Mouse (Mus musculus) liver, embryonic 14.5 days (tissue): ENCODE measurements around the gene Ecm2. TPM values are rescaled to one million over a fixed set of nuclear protein-coding genes. Genes with fewer than 3 reads are reported as not detected.

Source experiments
- ATAC-seq: fragments of 200-750 bp; cut with Nextera tagmentation; 2 replicates; pipeline ENCODE4 v1.8.0; 2017; ENCODE audit warnings: moderate number of reproducible peaks, mild to moderate bottlenecking, moderate library complexity; ENCODE audit not compliant: insufficient read depth
- DNase-seq, 3 experiments: peaks; one replicate each; pipeline ENCODE4 v3.0.0-alpha.2; 2012 to 2013; ENCODE audit warnings: low read depth in 3 of 3, low spot score in 3 of 3
- H3K27ac ChIP-seq: fragments of 300-500 bp; sonication (generic); 2 replicates; pipeline ENCODE4 v1.5.1; 2014; ENCODE audit warnings: moderate library complexity, mild to moderate bottlenecking, control low read depth, inconsistent platforms
- H3K27me3 ChIP-seq: fragments of 300-500 bp; sonication (generic); 2 replicates; pipeline ENCODE4 v1.6.1; 2014; ENCODE audit warnings: mild to moderate bottlenecking, low read length, moderate library complexity; ENCODE audit not compliant: control insufficient read depth, insufficient read depth
- H3K36me3 ChIP-seq: fragments of 300-500 bp; sonication (generic); replicated peaks from 2 replicates; pipeline ENCODE4 v1.6.1; 2014; ENCODE audit warnings: low read depth; ENCODE audit not compliant: control insufficient read depth, insufficient read depth
- H3K4me1 ChIP-seq, 2 experiments: fragments of 200-500 bp in 1 of 2; fragments of 300-500 bp in 1 of 2; sonication (generic) in 1 of 2; replicated peaks; 2 replicates each; pipeline ENCODE4 v1.6.1; 2012 to 2014; ENCODE audit warnings: antibody characterized with exemption in 1 of 2, inconsistent platforms in 1 of 2, low read length in 1 of 2; ENCODE audit not compliant: control insufficient read depth in 2 of 2, insufficient read depth in 2 of 2
- H3K4me2 ChIP-seq: fragments of 300-500 bp; sonication (generic); 2 replicates; pipeline ENCODE4 v1.6.1; 2014; ENCODE audit warnings: low read depth, mild to moderate bottlenecking, control low read depth, moderate library complexity
- H3K4me3 ChIP-seq, 2 experiments: fragments of 200-500 bp in 1 of 2; fragments of 300-500 bp in 1 of 2; sonication (generic) in 1 of 2; 2 replicates each; pipeline ENCODE4 v1.5.1; 2012 to 2014; ENCODE audit warnings: low read depth in 2 of 2, low read length in 2 of 2, mild to moderate bottlenecking in 2 of 2, control low read depth in 1 of 2, inconsistent platforms in 1 of 2, moderate library complexity in 1 of 2; ENCODE audit not compliant: insufficient read depth in 1 of 2
- H3K9ac ChIP-seq: fragments of 300-500 bp; sonication (generic); replicated peaks from 2 replicates; pipeline ENCODE4 v1.6.1; 2014; ENCODE audit warnings: mild to moderate bottlenecking, control low read depth, moderate library complexity
- H3K9me3 ChIP-seq: fragments of 300-500 bp; sonication (generic); 2 replicates; pipeline ENCODE4 v1.6.1; 2016; ENCODE audit warnings: low read length, mixed read lengths; ENCODE audit not compliant: control insufficient read depth
- CTCF ChIP-seq: IDR thresholded peaks from 2 replicates; pipeline ENCODE4 v1.5.1; 2016; ENCODE audit warnings: antibody characterized with exemption, low read depth, control low read depth
- EP300 ChIP-seq: IDR thresholded peaks from 2 replicates; pipeline ENCODE4 v1.6.1; 2016; ENCODE audit warnings: antibody characterized with exemption, low read depth
- WGBS: fragments of 180-500 bp; shearing (Covaris S2); extraction: QIAGEN DNeasy Blood & Tissue Kit; methylation state at CpG from one replicate; pipeline ENCODE4 v1.1.7; 2014; ENCODE audit not compliant: insufficient replicate concordance; 5-methylcytosine and 5-hydroxymethylcytosine counted together
- polyA plus RNA-seq, 2 experiments: library from polyadenylated mRNA; depleted of rRNA in 1 of 2; stranded (reverse) in 1 of 2; unstranded in 1 of 2; fragments of >200 nt; fragmentation: Nextera tagmentation in 1 of 2; extraction: Ambion mirVana in 1 of 2; gene quantifications; 2 replicates each; pipeline versions ENCODE4 v1.2.1 to v1.2.3; 2012 to 2014

Ecm2 gene
- polyA plus RNA-seq (2012; rRNA removed) (0.11 and 0.19 TPM in 2 replicates), polyA plus RNA-seq (2014; fragmentation: Nextera tagmentation; extraction: Ambion mirVana) (0.10 and 0.19 TPM in 2 replicates)

DNA sequence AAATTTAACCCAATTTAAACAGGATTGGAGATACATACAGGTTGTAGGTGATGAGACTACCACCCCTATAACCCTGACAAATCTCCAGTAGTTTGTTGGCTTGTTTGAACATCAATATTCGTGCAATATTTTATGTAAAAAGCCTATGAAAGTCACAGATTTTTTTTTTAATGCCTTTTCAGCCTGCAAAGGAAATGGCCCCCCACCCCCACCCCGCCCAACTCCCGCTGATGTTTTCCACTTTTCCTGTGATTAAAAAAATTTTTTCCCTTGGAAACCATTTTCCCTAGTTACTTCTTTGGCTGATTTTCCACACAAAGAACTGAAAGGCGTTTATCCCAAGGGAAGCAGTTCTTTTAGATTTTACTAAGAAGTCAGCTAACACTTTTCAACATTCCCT, at the start of gene Ecm2:
TSS of gene Ecm2 (plus strand) at position 301 of the 400 bp plus-strand sequence.
- WGBS, result 52% methylated on average over 4 of the region's 4 CpGs
- DNase-seq, result no peak
- no peak for TF ChIP-seq CTCF
- no peak for TF ChIP-seq EP300
- no peaks in the 10 kb centered on the region for H3K27me3 ChIP-seq
- H3K9ac ChIP-seq, result no peak within 1 kb of the TSS
- no peaks in the 10 kb centered on the region for H3K4me1 ChIP-seq
- no peaks in the 10 kb centered on the region for H3K9me3 ChIP-seq
- H3K4me2 ChIP-seq, result no peak within 1 kb of the TSS
- no peak within 1 kb of the TSS for H3K27ac ChIP-seq
- ATAC-seq, result no peak
- no peaks in the 10 kb centered on the region for H3K36me3 ChIP-seq
- H3K4me3 ChIP-seq, result no peak within 1 kb of the TSS

GRCm38 (mm10) chr13:49460276-49460675, 44.3 kb upstream of the Ecm2 start:
- H3K4me3 ChIP-seq, result no peak overlapping the region
- H3K27ac ChIP-seq, result no peak overlapping the region
- 76% methylated on average over 4 of the region's 4 CpGs for WGBS
- no peak overlapping the region for H3K9ac ChIP-seq
- ATAC-seq (no peak), DNase-seq (no peak)
- no peak for TF ChIP-seq CTCF
- TF ChIP-seq EP300, result no peak
- H3K36me3 ChIP-seq, result peaks cover 18% of the 10 kb centered on the region
- H3K4me2 ChIP-seq, result no peak overlapping the region
- H3K9me3 ChIP-seq, result no peaks in the 10 kb centered on the region
- no peaks in the 10 kb centered on the region for H3K27me3 ChIP-seq
- H3K4me1 ChIP-seq, result no peaks in the 10 kb centered on the region

DNA sequence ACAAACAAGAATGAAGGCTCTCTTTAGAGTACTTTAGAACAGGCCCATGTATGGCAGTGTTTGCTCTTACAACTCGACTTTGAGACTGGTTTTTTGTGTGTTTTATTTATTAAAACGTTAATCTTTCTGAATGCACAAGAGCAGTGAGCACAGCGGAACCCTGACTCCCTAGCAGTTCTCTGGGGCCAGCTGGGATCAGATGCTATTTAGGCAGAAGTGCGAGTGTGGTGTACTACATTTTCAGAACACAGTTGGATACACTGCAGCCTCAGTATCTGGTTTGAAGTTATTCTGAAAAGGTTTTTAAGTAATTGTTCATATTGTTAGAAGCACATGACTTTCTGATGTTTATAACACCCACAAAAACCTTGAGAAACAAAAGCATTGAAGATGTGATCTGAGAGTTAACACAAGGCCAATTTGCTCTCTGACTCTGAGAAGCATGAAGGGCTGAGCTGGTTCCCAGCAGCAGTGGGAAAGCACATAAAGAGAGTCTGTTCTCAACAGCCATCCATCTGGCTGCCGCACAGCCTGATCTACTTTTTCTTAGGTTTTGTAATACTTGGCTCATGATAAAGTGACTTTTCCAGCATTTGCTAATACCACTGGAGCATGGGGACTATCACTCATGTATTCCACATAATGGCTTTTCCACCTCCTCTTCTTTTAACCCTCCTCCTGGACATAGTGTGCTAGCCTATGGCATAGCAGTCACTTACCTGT, 43.8 kb upstream of the Ecm2 start:
- no peak overlapping the region for H3K9ac ChIP-seq
- H3K4me2 ChIP-seq, result no peak overlapping the region
- H3K27ac ChIP-seq, result no peak overlapping the region
- peaks cover 18% of the 10 kb centered on the region for H3K36me3 ChIP-seq
- 74% methylated on average over 5 of the region's 5 CpGs for WGBS
- H3K27me3 ChIP-seq, result no peaks in the 10 kb centered on the region
- no peaks in the 10 kb centered on the region for H3K9me3 ChIP-seq
- ATAC-seq, result no peak
- TF ChIP-seq CTCF (no peak), EP300 (no peak)
- DNase-seq, result no peak
- no peak overlapping the region for H3K4me3 ChIP-seq
- H3K4me1 ChIP-seq, result no peaks in the 10 kb centered on the region; a peak in 1 of 4 replicates

- H3K27ac ChIP-seq, result no peak overlapping the region
- TF ChIP-seq EP300 (no peak), CTCF (no peak)
- DNase-seq (no peak), ATAC-seq (no peak)
- no peaks in the 10 kb centered on the region for H3K27me3 ChIP-seq
- WGBS, result 77% methylated on average over 15 of the region's 15 CpGs
- no peak overlapping the region for H3K9ac ChIP-seq
- no peak overlapping the region for H3K4me2 ChIP-seq
- no peaks in the 10 kb centered on the region for H3K9me3 ChIP-seq
- no peaks in the 10 kb centered on the region; a peak in 1 of 4 replicates for H3K4me1 ChIP-seq
- H3K36me3 ChIP-seq, result peaks cover 18% of the 10 kb centered on the region
- no peak overlapping the region for H3K4me3 ChIP-seq
These were observed 43.0 kb upstream of the Ecm2 start for GRCm38 (mm10) chr13:49461458-49462132.

DNA sequence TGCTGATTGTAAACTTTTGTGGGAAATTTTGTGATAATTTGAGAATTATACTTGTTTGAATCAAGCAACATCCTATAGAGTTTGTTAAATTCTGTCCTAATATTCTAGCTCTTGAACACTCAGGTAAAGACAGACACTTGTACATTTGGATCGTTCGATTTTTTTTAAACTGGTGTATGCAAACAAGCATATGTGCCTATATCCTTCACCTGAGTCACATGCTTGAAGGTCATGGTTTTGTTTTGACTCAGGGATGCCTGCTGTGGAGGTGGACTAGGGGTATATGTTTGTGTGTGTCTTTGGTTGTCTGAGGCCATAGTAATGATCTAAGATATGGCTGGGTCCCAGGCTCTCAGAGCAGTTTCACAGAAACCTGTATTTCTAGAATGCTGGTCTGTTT, 41.7 kb upstream of the Ecm2 start:
- H3K36me3 ChIP-seq, result peaks cover 18% of the 10 kb centered on the region
- no peak for DNase-seq
- no peaks in the 10 kb centered on the region; a peak in 1 of 4 replicates for H3K4me1 ChIP-seq
- H3K9ac ChIP-seq, result no peak overlapping the region
- H3K27ac ChIP-seq, result no peak overlapping the region
- WGBS, result 88% methylated on average over 2 of the region's 2 CpGs
- H3K4me3 ChIP-seq, result no peak overlapping the region
- H3K9me3 ChIP-seq, result no peaks in the 10 kb centered on the region
- H3K27me3 ChIP-seq, result no peaks in the 10 kb centered on the region
- ATAC-seq, result no peak
- no peak overlapping the region for H3K4me2 ChIP-seq
- TF ChIP-seq CTCF (no peak), EP300 (no peak)
